Mouse (Mus musculus): ENCODE results near the gene Etv6.

The Etv6 gene

GRCm38 (mm10) chr6:134141616-134142165 is 106.2 kb downstream of the Etv6 start:
- no peak for DNase-seq (ENCODE audit: low spot score)

GRCm38 (mm10) chr6:134142700-134143099 is 107.2 kb downstream of the Etv6 start:
- DNase-seq (ENCODE audit: low spot score), result no peak

GRCm38 (mm10) chr6:134143649-134144097 is 108.2 kb downstream of the Etv6 start:
- no peak for DNase-seq (ENCODE audit: low spot score)

GRCm38 (mm10) chr6:134144231-134145130 is 109.0 kb downstream of the Etv6 start:
- DNase-seq (ENCODE audit: low spot score), result no peak

- DNase-seq (ENCODE audit: low spot score), result no peak
Measured at GRCm38 (mm10) chr6:134147596-134148442, 112.3 kb downstream of the Etv6 start.

GRCm38 (mm10) chr6:134148443-134148942 is 113.0 kb downstream of the Etv6 start:
- no peak for DNase-seq (ENCODE audit: low spot score)

GRCm38 (mm10) chr6:134149606-134150005 is 114.1 kb downstream of the Etv6 start:
- no peak for DNase-seq (ENCODE audit: low spot score)

- no peak for DNase-seq (ENCODE audit: low spot score)
Measured at GRCm38 (mm10) chr6:134151022-134151680, 115.7 kb downstream of the Etv6 start.

- DNase-seq (ENCODE audit: low spot score), result no peak
Measured at GRCm38 (mm10) chr6:134151853-134152505, 116.5 kb downstream of the Etv6 start.

- DNase-seq (ENCODE audit: low spot score), result no peak
Measured at GRCm38 (mm10) chr6:134152539-134152938, 117.0 kb downstream of the Etv6 start.

- DNase-seq (ENCODE audit: low spot score), result no peak
Measured at GRCm38 (mm10) chr6:134154746-134155145, 119.2 kb downstream of the Etv6 start.

- DNase-seq (ENCODE audit: low spot score), result no peak
Measured at GRCm38 (mm10) chr6:134155900-134156623, 120.6 kb downstream of the Etv6 start.

- DNase-seq (ENCODE audit: low spot score), result no peak
Measured at GRCm38 (mm10) chr6:134157533-134158115, 122.1 kb downstream of the Etv6 start.

GRCm38 (mm10) chr6:134158201-134158600 is 122.7 kb downstream of the Etv6 start:
- DNase-seq (ENCODE audit: low spot score), result no peak

- DNase-seq (ENCODE audit: low spot score), result no peak
Measured at GRCm38 (mm10) chr6:134159672-134160071, 124.2 kb downstream of the Etv6 start.

GRCm38 (mm10) chr6:134161040-134161439 is 125.5 kb downstream of the Etv6 start:
- no peak for DNase-seq (ENCODE audit: low spot score)

- no peak for DNase-seq (ENCODE audit: low spot score)
Measured at GRCm38 (mm10) chr6:134163346-134163745, 127.8 kb downstream of the Etv6 start.

GRCm38 (mm10) chr6:134164356-134164755 is 128.9 kb downstream of the Etv6 start:
- DNase-seq (ENCODE audit: low spot score), result no peak

- DNase-seq (ENCODE audit: low spot score), result no peak
Measured at GRCm38 (mm10) chr6:134165012-134165411, 129.5 kb downstream of the Etv6 start.

- no peak for DNase-seq (ENCODE audit: low spot score)
Measured at GRCm38 (mm10) chr6:134167963-134168362, 132.5 kb downstream of the Etv6 start.
